Mouse (Mus musculus) midbrain, embryonic 14.5 days (tissue): ENCODE results near the gene Lrrc71. TPM values are rescaled to one million over a fixed set of nuclear protein-coding genes. Genes with fewer than 3 reads are reported as not detected.

Experiments
- ATAC-seq: fragments of 200-750 bp; cut with Nextera tagmentation; 2 replicates; pipeline ENCODE4 v1.8.0; 2017; ENCODE audit warnings: moderate number of reproducible peaks, moderate library complexity; ENCODE audit not compliant: low FRiP score, low TSS enrichment
- DNase-seq: peaks from one replicate; pipeline ENCODE4 v3.0.0-alpha.2; 2015
- H3K27ac ChIP-seq: fragments of 300-500 bp; sonication (generic); replicated peaks from 2 replicates; pipeline ENCODE4 v1.5.1; 2014; ENCODE audit warnings: mild to moderate bottlenecking, low read depth, low read length, moderate library complexity
- H3K27me3 ChIP-seq: fragments of 300-500 bp; sonication (generic); 2 replicates; pipeline ENCODE4 v1.6.1; 2014; ENCODE audit warnings: low read length, control low read depth, mixed read lengths; ENCODE audit not compliant: control insufficient read depth, insufficient read depth
- H3K36me3 ChIP-seq: fragments of 300-500 bp; sonication (generic); 2 replicates; pipeline ENCODE4 v1.6.1; 2014; ENCODE audit warnings: low read length, control low read depth; ENCODE audit not compliant: control insufficient read depth, insufficient read depth
- H3K4me1 ChIP-seq: fragments of 300-500 bp; sonication (generic); 2 replicates; pipeline ENCODE4 v1.6.1; 2014; ENCODE audit warnings: mild to moderate bottlenecking, antibody characterized with exemption, low read length, control low read depth; ENCODE audit not compliant: control insufficient read depth, insufficient read depth
- H3K4me2 ChIP-seq: fragments of 300-500 bp; sonication (generic); 2 replicates; pipeline ENCODE4 v1.6.1; 2014; ENCODE audit warnings: mild to moderate bottlenecking, low read length, moderate library complexity
- H3K4me3 ChIP-seq: fragments of 300-500 bp; sonication (generic); replicated peaks from 2 replicates; pipeline ENCODE4 v1.5.1; 2014; ENCODE audit warnings: low read depth, low read length
- H3K9ac ChIP-seq: fragments of 300-500 bp; sonication (generic); replicated peaks from 2 replicates; pipeline ENCODE4 v1.6.1; 2014; ENCODE audit warnings: mild to moderate bottlenecking, low read length, moderate library complexity
- H3K9me3 ChIP-seq: fragments of 300-500 bp; sonication (generic); 2 replicates; pipeline ENCODE4 v1.6.1; 2016; ENCODE audit warnings: low read length, control low read depth, mixed read lengths; ENCODE audit not compliant: control insufficient read depth
- WGBS: fragments of 180-500 bp; shearing (Covaris S2); extraction: QIAGEN DNeasy Blood & Tissue Kit; methylation state at CpG from one replicate; pipeline ENCODE4 v1.1.7; 2014; 5-methylcytosine and 5-hydroxymethylcytosine counted together
- polyA plus RNA-seq: library from polyadenylated mRNA; unstranded; fragments of >200 nt; fragmentation: Nextera tagmentation; extraction: Ambion mirVana; gene quantifications from 2 replicates; pipeline ENCODE4 v1.2.1, GENCODE M21; 2014

The Lrrc71 gene
- polyA plus RNA-seq, 1 experiment from 2014 or later: 0.50 TPM

GRCm38 (mm10) chr3:87718525-87718924 lies 29.9 kb downstream of the Lrrc71 start:
- Histone ChIP-seq H3K9ac (no peak overlapping the region), H3K4me3 (no peak overlapping the region), H3K27me3 (no peaks in the 10 kb centered on the region), H3K36me3 (peaks cover 97% of the 10 kb centered on the region), H3K27ac (no peak overlapping the region), H3K4me1 (no peaks in the 10 kb centered on the region), H3K9me3 (no peaks in the 10 kb centered on the region), H3K4me2 (no peak overlapping the region)
- ATAC-seq (no peak), DNase-seq (no peak)
- 91% methylated on average over 2 of the region's 2 CpGs for WGBS

Other genes with a start within 250 kb of the Lrrc71 start
- gene Etv3, start 223.2 kb downstream of the Lrrc71 start, polyA plus RNA-seq: 7.0 and 8.3 TPM in 2 replicates
- 22.8 and 30.6 TPM in 2 replicates for gene Arhgef11, start 131.1 kb downstream of the Lrrc71 start, polyA plus RNA-seq
- gene Ntrk1, start 46.5 kb upstream of the Lrrc71 start, polyA plus RNA-seq: 1.2 and 1.7 TPM in 2 replicates
- gene Insrr, start 48.3 kb upstream of the Lrrc71 start, polyA plus RNA-seq: 0.13 and 0.97 TPM in 2 replicates
- gene Pear1, start 75.7 kb upstream of the Lrrc71 start, polyA plus RNA-seq: 2.2 and 6.9 TPM in 2 replicates
- 0.05 TPM in 1 of 2 replicates, not detected in the other for gene Sh2d2a, start 98.1 kb upstream of the Lrrc71 start, polyA plus RNA-seq
- 17.4 and 22.5 TPM in 2 replicates for gene Prcc, start 137.0 kb upstream of the Lrrc71 start, polyA plus RNA-seq
- 157 and 185 TPM in 2 replicates for gene Hdgf, start 157.7 kb upstream of the Lrrc71 start, polyA plus RNA-seq
- 55.8 and 56.3 TPM in 2 replicates for gene Mrpl24, start 170.9 kb upstream of the Lrrc71 start, polyA plus RNA-seq
- gene Isg20l2, start 181.7 kb upstream of the Lrrc71 start, polyA plus RNA-seq: 19.1 and 23.2 TPM in 2 replicates
- gene Rrnad1, start 182.1 kb upstream of the Lrrc71 start, polyA plus RNA-seq: 19.1 and 21.7 TPM in 2 replicates
- gene Crabp2, start 200.0 kb upstream of the Lrrc71 start, polyA plus RNA-seq: 28.3 and 42.4 TPM in 2 replicates
- 19.0 and 28.8 TPM in 2 replicates for gene Nes, start 222.5 kb upstream of the Lrrc71 start, polyA plus RNA-seq